Mouse (Mus musculus) midbrain, embryonic 13.5 days (tissue): ENCODE data around the gene Abcf1. TPM values are rescaled to one million over a fixed set of nuclear protein-coding genes. Genes with fewer than 3 reads are reported as not detected.
"Not testable (repeated sequence)": the region's sequence is repeated elsewhere in the genome, so short reads cannot be mapped to it uniquely, and the experiment has no call there.

Source experiments
- ATAC-seq: fragments of 200-750 bp; cut with Nextera tagmentation; 2 replicates; pipeline ENCODE4 v1.8.0; 2017; ENCODE audit warnings: mild to moderate bottlenecking, moderate TSS enrichment, moderate library complexity
- H3K27ac ChIP-seq: fragments of 300-500 bp; sonication (generic); 2 replicates; pipeline ENCODE4 v1.5.1; 2015; ENCODE audit warnings: inconsistent platforms, mild to moderate bottlenecking, moderate library complexity
- H3K27me3 ChIP-seq: fragments of 300-500 bp; sonication (generic); 2 replicates; pipeline ENCODE4 v1.6.1; 2015; ENCODE audit warnings: mild to moderate bottlenecking, inconsistent platforms
- H3K36me3 ChIP-seq: fragments of 300-500 bp; sonication (generic); 2 replicates; pipeline ENCODE4 v1.6.1; 2015; ENCODE audit warnings: mild to moderate bottlenecking, inconsistent platforms
- H3K4me1 ChIP-seq: fragments of 300-500 bp; sonication (generic); replicated peaks from 2 replicates; pipeline ENCODE4 v1.6.1; 2015; ENCODE audit warnings: inconsistent platforms
- H3K4me2 ChIP-seq: fragments of 300-500 bp; sonication (generic); replicated peaks from 2 replicates; pipeline ENCODE4 v1.6.1; 2015; ENCODE audit warnings: moderate library complexity, mild to moderate bottlenecking, inconsistent platforms
- H3K4me3 ChIP-seq: fragments of 300-500 bp; sonication (generic); replicated peaks from 2 replicates; pipeline ENCODE4 v1.5.1; 2015; ENCODE audit warnings: mild to moderate bottlenecking, inconsistent platforms
- H3K9ac ChIP-seq: fragments of 300-500 bp; sonication (generic); replicated peaks from 2 replicates; pipeline ENCODE4 v1.6.1; 2015; ENCODE audit warnings: mild to moderate bottlenecking, inconsistent platforms
- H3K9me3 ChIP-seq: fragments of 300-500 bp; sonication (generic); 2 replicates; pipeline ENCODE4 v1.6.1; 2016; ENCODE audit warnings: mild to moderate bottlenecking, inconsistent platforms
- WGBS: fragments of 180-500 bp; shearing (Covaris S2); methylation state at CpG from one replicate; pipeline ENCODE4 v1.1.7; 2015; 5-methylcytosine and 5-hydroxymethylcytosine counted together
- polyA plus RNA-seq: library from polyadenylated mRNA; unstranded; fragments of >200 nt; fragmentation: Nextera tagmentation; extraction: Ambion mirVana; gene quantifications from 2 replicates; pipeline ENCODE4 v1.2.1, GENCODE M21; 2015

The Abcf1 gene
- polyA plus RNA-seq, 1 experiment from 2014 or later = 112 TPM

- 95% methylated on average over 2 of the region's 2 CpGs for WGBS
- no peak overlapping the region for H3K4me3 ChIP-seq
- H3K9ac ChIP-seq = no peak overlapping the region
These were observed 1.9 kb downstream of the Abcf1 start for GRCm38 (mm10) chr17:35967621-35968020.

GRCm38 (mm10) chr17:35963279-35963678, 6.3 kb downstream of the Abcf1 start:
- H3K4me2 ChIP-seq = no peak overlapping the region
- H3K27me3 ChIP-seq = no peaks in the 10 kb centered on the region
- no peak overlapping the region for H3K27ac ChIP-seq
- no peak overlapping the region for H3K9ac ChIP-seq
- peaks cover 13% of the 10 kb centered on the region for H3K4me1 ChIP-seq
- WGBS = 92% methylated on average over 10 of the region's 10 CpGs
- ATAC-seq = no peak
- no peaks in the 10 kb centered on the region for H3K9me3 ChIP-seq
- H3K36me3 ChIP-seq = peaks cover 86% of the 10 kb centered on the region
- H3K4me3 ChIP-seq = no peak overlapping the region

More at GRCm38 (mm10) chr17:35967621-35968020, 1.9 kb downstream of the Abcf1 start:
- Histone ChIP-seq H3K4me1 (peaks cover 30% of the 10 kb centered on the region), H3K4me2 (no peak overlapping the region), H3K36me3 (peaks cover 49% of the 10 kb centered on the region), H3K27me3 (no peaks in the 10 kb centered on the region), H3K27ac (no peak overlapping the region), H3K9me3 (no peaks in the 10 kb centered on the region)
- ATAC-seq = no peak

GRCm38 (mm10) chr17:35958533-35959223, 10.9 kb downstream of the Abcf1 start:
- H3K36me3 ChIP-seq = peaks cover 90% of the 10 kb centered on the region
- no peak overlapping the region for H3K9ac ChIP-seq
- ATAC-seq = no peak
- H3K4me3 ChIP-seq = no peak overlapping the region
- H3K4me2 ChIP-seq = no peak overlapping the region
- no peaks in the 10 kb centered on the region for H3K9me3 ChIP-seq
- no peaks in the 10 kb centered on the region for H3K4me1 ChIP-seq
- no peaks in the 10 kb centered on the region for H3K27me3 ChIP-seq
- 96% methylated on average over 15 of the region's 15 CpGs for WGBS
- no peak overlapping the region for H3K27ac ChIP-seq

- no peak for ATAC-seq
- Histone ChIP-seq H3K36me3 (peaks cover 49% of the 10 kb centered on the region), H3K4me2 (no peak overlapping the region), H3K9ac (no peak overlapping the region), H3K27me3 (no peaks in the 10 kb centered on the region), H3K4me1 (no peaks in the 10 kb centered on the region), H3K9me3 (no peaks in the 10 kb centered on the region), H3K27ac (no peak overlapping the region), H3K4me3 (no peak overlapping the region)
- WGBS = 76% methylated on average over 8 of the region's 8 CpGs
These were observed 14.9 kb downstream of the Abcf1 start for GRCm38 (mm10) chr17:35954665-35955064.

- H3K36me3 ChIP-seq = peaks cover 28% of the 10 kb centered on the region
- WGBS = 83% methylated on average over 2 of the region's 3 CpGs
- not testable (repeated sequence) for H3K9ac ChIP-seq, H3K4me3 ChIP-seq, H3K27ac ChIP-seq, H3K27me3 ChIP-seq, H3K9me3 ChIP-seq, ATAC-seq, H3K4me2 ChIP-seq, H3K4me1 ChIP-seq
These were observed 17.0 kb downstream of the Abcf1 start for GRCm38 (mm10) chr17:35952559-35952958.

GRCm38 (mm10) chr17:35950946-35951345, 18.6 kb downstream of the Abcf1 start:
- not testable (repeated sequence) for H3K9ac ChIP-seq, H3K9me3 ChIP-seq, ATAC-seq, H3K4me2 ChIP-seq, H3K27ac ChIP-seq, H3K4me1 ChIP-seq, H3K4me3 ChIP-seq, H3K27me3 ChIP-seq
- peaks cover 12% of the 10 kb centered on the region for H3K36me3 ChIP-seq

- no peak overlapping the region for H3K4me3 ChIP-seq
- 41% methylated on average over 1 of the region's 1 CpGs for WGBS
- H3K9ac ChIP-seq = no peak overlapping the region
- H3K27me3 ChIP-seq = no peaks in the 10 kb centered on the region
- H3K9me3 ChIP-seq = no peaks in the 10 kb centered on the region
- no peak for ATAC-seq
- H3K4me2 ChIP-seq = no peak overlapping the region
- H3K36me3 ChIP-seq = no peaks in the 10 kb centered on the region
- no peak overlapping the region for H3K27ac ChIP-seq
- H3K4me1 ChIP-seq = no peaks in the 10 kb centered on the region
These were observed 29.6 kb downstream of the Abcf1 start for GRCm38 (mm10) chr17:35939941-35940340.

GRCm38 (mm10) chr17:35939108-35939507, 30.5 kb downstream of the Abcf1 start:
- Histone ChIP-seq H3K9ac (no peak overlapping the region), H3K4me2 (no peak overlapping the region), H3K4me3 (no peak overlapping the region), H3K9me3 (no peaks in the 10 kb centered on the region), H3K27me3 (no peaks in the 10 kb centered on the region), H3K36me3 (no peaks in the 10 kb centered on the region), H3K27ac (no peak overlapping the region), H3K4me1 (no peaks in the 10 kb centered on the region)
- 54% methylated on average over 2 of the region's 2 CpGs for WGBS
- no peak for ATAC-seq

- Histone ChIP-seq H3K27me3 (no peaks in the 10 kb centered on the region), H3K27ac (no peak overlapping the region), H3K9ac (no peak overlapping the region), H3K36me3 (no peaks in the 10 kb centered on the region), H3K9me3 (no peaks in the 10 kb centered on the region), H3K4me1 (no peaks in the 10 kb centered on the region), H3K4me2 (no peak overlapping the region), H3K4me3 (no peak overlapping the region)
- ATAC-seq = peak; percentile 77
- WGBS = 32% methylated on average over 2 of the region's 2 CpGs
These were observed 31.7 kb downstream of the Abcf1 start for GRCm38 (mm10) chr17:35937700-35938348.

GRCm38 (mm10) chr17:35935763-35936162, 33.8 kb downstream of the Abcf1 start:
- ATAC-seq, H3K4me2 ChIP-seq, H3K27ac ChIP-seq, H3K9me3 ChIP-seq, H3K4me1 ChIP-seq, H3K9ac ChIP-seq, H3K27me3 ChIP-seq, H3K4me3 ChIP-seq: not testable (repeated sequence)
- WGBS = 90% methylated on average over 14 of the region's 14 CpGs
- H3K36me3 ChIP-seq = peaks cover 14% of the 10 kb centered on the region

GRCm38 (mm10) chr17:35932608-35933007, 37.0 kb downstream of the Abcf1 start:
- Histone ChIP-seq H3K4me2 (no peak overlapping the region), H3K36me3 (peaks cover 46% of the 10 kb centered on the region), H3K27me3 (no peaks in the 10 kb centered on the region), H3K9me3 (no peaks in the 10 kb centered on the region), H3K27ac (no peak overlapping the region), H3K4me3 (no peak overlapping the region), H3K4me1 (no peaks in the 10 kb centered on the region), H3K9ac (no peak overlapping the region)
- no peak for ATAC-seq
- 92% methylated on average over 4 of the region's 4 CpGs for WGBS

- Histone ChIP-seq H3K4me2 (no peak overlapping the region), H3K9ac (no peak overlapping the region), H3K27me3 (no peaks in the 10 kb centered on the region), H3K4me1 (no peaks in the 10 kb centered on the region), H3K36me3 (peaks cover 64% of the 10 kb centered on the region), H3K27ac (no peak overlapping the region), H3K4me3 (no peak overlapping the region), H3K9me3 (no peaks in the 10 kb centered on the region)
- ATAC-seq = peak; percentile 51; the same call in 1 of the 2 replicates
- WGBS = 96% methylated on average over 12 of the region's 12 CpGs
These were observed 38.9 kb downstream of the Abcf1 start for GRCm38 (mm10) chr17:35930627-35931026.
